Mouse (Mus musculus) erythroblast, adult 5-6 weeks (primary cell): ENCODE measurements around the gene Pla1a. TPM values are rescaled to one million over a fixed set of nuclear protein-coding genes. Genes with fewer than 3 reads are reported as not detected.
"Not testable (repeated sequence)": the region's sequence is repeated elsewhere in the genome, so short reads cannot be mapped to it uniquely, and the experiment has no call there.

Experiments used
- ATAC-seq: replicated peaks from 2 replicates; pipeline ENCODE4 v1.8.0; 2016; ENCODE audit warnings: moderate number of reproducible peaks, mild to moderate bottlenecking, moderate TSS enrichment, inconsistent platforms; ENCODE audit not compliant: poor library complexity, low FRiP score, severe bottlenecking
- total RNA-seq, 2 experiments: library from RNA; stranded (forward) in 1 of 2; stranded (reverse) in 1 of 2; fragments of 150-400 nt in 1 of 2; fragments of 200-764, 138-1000 nt in 1 of 2; gene quantifications; 2 replicates each; pipeline versions ENCODE4 v1.2.3 to v1.2.4; 2015 to 2017; ENCODE audit warnings: low replicate concordance in 2 of 2

Gene Pla1a
- total RNA-seq, 2 experiments from 2014 or later, result 3.7 TPM; not detected in 1

DNA sequence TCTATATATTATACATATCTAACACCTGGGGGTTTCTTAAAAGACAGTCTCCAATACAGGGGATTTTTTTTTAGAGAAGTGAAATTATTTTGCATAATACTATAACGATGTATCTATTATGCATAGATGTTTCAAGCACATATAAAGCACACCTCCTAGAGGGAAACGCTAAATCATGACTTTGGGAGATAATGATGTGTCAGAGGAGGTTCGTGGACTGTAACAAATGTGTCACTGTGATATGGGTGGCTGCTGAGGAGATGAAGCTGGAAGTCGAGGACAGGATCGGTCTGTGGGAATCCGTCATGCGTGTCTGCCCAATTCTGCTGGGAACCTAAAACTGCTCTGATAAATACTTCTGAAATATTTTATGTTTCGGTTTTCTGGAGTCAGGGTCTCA lies 28.8 kb upstream of the Pla1a start:
- no peak for ATAC-seq

- ATAC-seq, result no peak
Observed at GRCm38 (mm10) chr16:38459990-38460389, 27.0 kb upstream of the Pla1a start.

- no peak for ATAC-seq
Observed at GRCm38 (mm10) chr16:38458600-38459280, 25.8 kb upstream of the Pla1a start.

DNA sequence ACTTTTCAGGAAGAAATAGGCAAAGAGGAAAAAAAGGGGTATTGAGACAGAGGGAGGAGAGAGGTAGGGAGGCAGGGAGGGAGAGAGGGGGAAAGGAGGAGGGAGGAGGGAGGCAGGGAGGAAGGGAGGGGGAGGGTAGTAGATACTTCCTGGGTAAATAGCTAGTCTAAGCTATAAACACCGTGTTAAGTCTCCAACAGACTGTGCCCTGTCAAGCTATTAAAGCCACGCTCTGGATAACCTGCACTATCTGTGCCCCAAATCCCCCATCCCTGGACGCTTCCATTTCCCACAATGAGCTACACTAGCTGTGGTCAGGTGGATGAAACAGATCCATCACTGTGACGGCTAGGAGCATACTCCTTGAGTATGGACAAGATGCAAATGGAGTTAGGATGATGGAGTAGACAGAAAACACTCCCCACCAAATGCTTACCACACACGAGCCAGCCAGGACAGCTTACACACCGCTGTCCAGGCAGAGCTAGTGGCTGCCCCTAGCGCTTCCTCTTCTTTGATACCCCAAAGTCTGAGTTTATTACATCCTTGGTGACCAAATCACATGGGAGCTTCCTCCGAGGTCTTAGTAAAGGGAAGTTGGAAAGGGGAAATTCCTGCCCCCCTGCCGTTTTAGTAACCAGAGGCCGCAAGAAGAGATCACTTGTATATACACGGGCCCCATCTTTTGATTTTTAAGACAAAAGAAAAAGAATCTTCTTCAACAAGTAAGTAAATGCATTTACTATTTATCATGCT lies 24.0 kb upstream of the Pla1a start:
- ATAC-seq, result no peak

DNA sequence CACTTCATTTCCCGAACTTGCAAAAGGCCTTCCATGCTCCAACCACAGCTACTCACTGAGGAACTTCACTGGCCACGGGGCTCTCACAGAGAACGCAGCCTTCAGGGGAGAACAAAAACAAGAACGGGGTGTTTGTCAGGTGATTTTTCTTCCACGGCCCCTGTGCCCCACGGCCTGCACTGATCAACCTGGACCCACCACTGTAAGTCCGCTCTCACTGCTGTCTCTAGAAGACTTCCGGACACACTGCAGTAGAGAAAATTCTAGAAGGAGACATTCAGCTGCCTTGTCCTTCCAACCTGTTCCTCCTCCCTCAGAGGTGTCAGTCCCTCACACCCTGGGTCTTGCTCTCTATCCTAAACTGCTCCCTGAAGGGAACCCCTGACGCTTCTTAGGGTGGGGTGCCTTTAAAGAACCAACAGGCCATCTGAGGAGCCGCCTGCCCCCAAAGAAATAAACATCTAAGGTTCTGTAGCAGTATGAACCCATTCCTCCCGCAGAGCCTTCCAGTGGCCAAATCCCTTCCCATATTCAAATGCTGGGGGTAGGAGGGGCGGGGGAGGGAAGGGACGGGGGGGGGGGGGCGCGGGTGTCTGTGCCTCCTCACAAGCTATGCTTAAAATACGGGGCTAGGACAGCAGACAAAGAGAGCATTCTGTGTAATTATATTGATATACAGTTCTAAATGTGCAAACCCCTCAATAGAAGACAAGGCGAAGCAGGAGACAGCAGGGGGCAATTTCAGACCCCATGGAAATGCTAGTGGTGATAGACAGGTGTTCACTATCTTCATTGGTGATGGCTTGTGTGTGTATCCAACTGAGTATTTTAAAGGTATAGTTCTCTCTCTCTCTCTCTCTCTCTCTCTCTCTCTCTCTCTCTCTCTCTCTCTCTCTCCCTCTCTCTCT lies 22.8 kb upstream of the Pla1a start, which contains the start of gene Cd80:
Gene Cd80 (plus strand): TSS at position 51 of the 908 bp plus-strand sequence.
- no peak for ATAC-seq

DNA sequence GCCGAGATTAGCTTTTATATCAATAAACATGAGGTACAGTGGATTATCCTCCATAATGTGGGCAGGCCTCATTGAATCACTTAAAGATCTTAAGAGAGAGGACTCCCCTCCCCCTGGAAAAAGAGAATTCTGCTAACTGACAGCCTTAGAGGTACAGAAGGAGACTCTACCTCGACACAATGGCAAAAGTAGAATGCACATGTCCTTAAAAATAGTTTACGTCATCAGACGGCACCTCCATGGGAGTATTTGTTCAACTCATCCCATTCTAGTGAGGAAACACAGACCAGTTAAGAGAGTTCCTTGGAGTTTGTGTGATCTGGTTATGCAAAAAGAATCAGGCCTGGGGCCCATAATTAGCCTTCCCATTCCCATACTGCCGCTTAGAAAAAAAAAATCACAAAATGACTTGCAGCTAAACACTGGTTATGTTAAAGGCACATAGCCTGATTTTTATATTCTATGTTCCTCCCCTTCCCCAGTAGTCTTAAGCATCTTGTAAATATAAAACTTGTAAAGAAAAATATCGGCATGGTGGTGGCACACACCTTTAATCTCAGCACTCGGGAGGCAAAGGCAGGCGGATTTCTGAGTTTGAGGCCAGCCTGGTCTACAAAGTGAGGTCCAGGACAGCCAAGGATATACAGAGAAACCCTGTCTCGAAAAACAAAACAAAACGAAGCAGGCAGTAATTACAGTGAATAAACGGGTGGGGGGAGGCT lies 21.7 kb upstream of the Pla1a start:
- no peak for ATAC-seq

DNA sequence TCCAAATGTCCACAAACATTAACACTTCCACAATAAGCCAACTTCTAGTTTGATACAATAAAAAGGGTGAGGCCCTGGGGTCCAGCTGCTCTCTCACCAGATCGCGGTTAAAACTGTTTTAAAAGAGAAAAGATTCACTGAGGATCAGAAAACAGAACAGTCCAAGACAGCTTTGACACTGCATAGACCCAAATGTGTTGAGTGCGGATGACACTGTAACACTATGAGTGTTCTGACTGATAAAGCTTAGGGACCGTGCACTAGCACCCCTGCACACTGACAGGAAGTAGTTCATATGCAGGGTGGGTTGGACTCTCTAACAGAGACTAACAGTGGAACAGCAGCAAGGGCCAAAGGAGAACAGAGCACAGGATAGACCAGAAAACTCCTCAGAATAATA lies 21.0 kb upstream of the Pla1a start:
- no peak for ATAC-seq

DNA sequence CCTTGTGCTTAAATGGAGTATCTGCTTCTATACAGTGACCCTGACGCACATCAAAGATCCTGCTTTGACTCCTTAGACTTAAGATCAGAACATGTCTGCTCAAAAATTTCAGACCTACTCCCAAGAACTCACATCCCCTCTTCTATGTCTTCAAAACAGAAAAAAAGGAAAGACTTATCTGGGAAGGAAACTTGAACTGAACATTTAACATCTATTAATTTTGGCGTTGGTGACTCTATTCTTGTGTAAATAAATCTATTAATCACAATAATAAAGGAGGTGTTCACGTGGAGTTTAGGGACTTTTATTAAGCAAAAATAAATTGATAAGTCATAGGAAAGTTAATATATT lies 20.2 kb upstream of the Pla1a start:
- ATAC-seq, result no peak

DNA sequence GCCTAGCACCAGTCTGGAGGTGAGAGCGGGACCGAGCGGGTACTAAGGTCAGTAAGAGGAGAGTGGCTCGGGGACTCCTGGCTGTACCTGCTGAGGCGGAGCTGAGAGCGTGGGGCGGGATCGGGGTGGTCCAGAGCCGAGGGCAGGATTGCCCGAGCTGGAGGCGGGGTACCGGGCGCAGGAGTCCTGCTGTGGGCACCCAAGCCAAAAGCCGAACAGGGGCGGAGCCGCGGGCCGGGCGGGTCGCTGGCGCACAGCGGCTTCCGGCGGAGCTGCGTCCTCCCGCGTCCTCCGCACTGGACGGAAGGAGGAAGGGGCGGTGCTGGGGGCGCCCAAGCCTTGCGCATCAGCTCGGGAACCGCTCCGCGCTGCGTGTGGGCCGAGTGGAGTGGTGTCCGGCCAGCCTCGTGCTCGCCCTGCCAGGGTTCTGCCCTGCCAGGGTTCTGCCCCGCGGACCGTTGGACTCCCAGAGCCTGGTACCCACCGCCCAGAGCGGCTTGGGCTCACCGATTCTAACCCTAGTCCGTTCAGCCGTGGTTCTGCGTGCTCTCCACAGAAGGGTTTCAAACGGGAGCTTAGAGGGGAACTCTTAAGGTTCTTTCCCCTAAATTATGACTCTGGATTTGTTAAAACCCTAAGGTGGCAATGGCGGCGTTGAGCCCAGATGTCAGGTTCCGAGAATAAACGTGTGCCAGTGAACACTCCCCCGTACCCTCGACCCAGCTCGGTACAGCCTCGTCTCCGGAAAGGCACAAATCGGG lies 19.7 kb upstream of the Pla1a start, which contains the start of gene Adprh:
Gene Adprh (minus strand): TSS at position 262 of the 761 bp plus-strand sequence.
- peak; percentile 93 for ATAC-seq

GRCm38 (mm10) chr16:38451421-38452205 lies 18.7 kb upstream of the Pla1a start:
- no peak for ATAC-seq

GRCm38 (mm10) chr16:38450707-38451106 lies 17.8 kb upstream of the Pla1a start:
- no peak for ATAC-seq

- no peak for ATAC-seq
Observed at GRCm38 (mm10) chr16:38448458-38448857, 15.5 kb upstream of the Pla1a start.

GRCm38 (mm10) chr16:38447366-38447765 lies 14.4 kb upstream of the Pla1a start:
- ATAC-seq, result no peak

GRCm38 (mm10) chr16:38446141-38446540 lies 13.2 kb upstream of the Pla1a start:
- ATAC-seq, result not testable (repeated sequence)

DNA sequence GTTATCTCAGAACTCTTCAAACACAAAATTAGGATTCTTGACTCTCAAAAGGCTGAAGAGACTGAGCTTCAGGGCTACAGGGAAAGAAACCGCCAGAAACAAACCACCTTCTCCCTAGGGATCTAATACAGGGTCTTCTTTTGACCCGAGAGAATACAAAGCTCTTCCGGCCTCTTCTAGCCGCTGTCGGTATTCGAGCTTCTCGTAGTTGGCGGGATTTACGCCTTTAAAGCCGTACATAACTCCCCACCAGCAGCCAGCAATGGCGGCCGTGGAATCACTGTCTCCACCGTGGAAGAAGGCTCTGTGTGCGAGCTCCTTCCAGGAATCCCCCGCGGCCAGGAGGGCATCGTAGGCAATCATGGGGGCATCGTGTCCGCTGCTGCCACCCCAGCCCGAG lies 12.6 kb upstream of the Pla1a start:
- no peak for ATAC-seq

- no peak for ATAC-seq
Observed at GRCm38 (mm10) chr16:38445046-38445445, 12.1 kb upstream of the Pla1a start.

- ATAC-seq, result no peak
Observed at GRCm38 (mm10) chr16:38443721-38444464, 10.9 kb upstream of the Pla1a start.

- no peak for ATAC-seq
Observed at GRCm38 (mm10) chr16:38442216-38442615, 9.3 kb upstream of the Pla1a start.
